Mouse (Mus musculus) CD8-positive naive resting alpha-beta T cell, adult 57 days (primary cell): Measurements from ENCODE around the gene Gm5483. TPM values are rescaled to one million over a fixed set of nuclear protein-coding genes. Genes with fewer than 3 reads are reported as not detected.

Experiments used
- total RNA-seq: library from RNA; stranded (reverse); gene quantifications from one replicate; pipeline ENCODE4 v1.2.4, GENCODE M21; 2023

Gene Gm5483
- total RNA-seq: not detected

GRCm38 (mm10) chr16:36183912-36184311, at the start of gene Gm5483:
Gene Gm5483 (plus strand): TSS chr16:36184212.

DNA sequence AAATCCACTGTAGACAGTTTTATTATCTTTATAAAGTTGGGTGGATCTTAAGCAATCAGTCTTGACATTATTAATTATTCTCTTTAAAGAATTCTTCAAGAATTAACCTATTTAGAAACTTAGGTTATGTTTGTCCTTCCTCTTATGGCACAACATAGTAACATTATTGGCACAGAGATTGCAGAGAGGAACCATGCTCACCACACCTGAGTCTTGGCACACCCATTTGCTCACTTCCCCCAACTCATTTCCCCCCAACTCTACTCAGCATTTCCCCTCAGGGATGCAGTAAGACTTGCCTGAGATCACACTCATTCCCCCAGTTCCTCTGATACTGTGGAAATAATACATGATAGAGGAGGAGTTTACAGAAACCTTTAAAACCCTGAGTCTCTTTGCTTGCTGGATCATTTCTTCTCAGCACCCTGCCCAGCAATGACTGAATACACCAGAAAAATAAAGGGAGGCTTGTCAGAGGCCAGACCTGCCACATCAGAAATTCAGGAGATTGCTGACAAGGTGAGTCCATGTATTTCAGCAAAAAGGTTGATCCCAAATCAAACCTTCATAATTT, 27.5 kb upstream of the Gm5483 start, which contains the start of gene Stfa2l1:
Stfa2l1 (plus strand) TSS at position 410 of the 574 bp plus-strand sequence.

GRCm38 (mm10) chr16:36209967-36210453, 26.0 kb downstream of the Gm5483 start, which contains the start of gene Gm5416:
Gene Gm5416 (plus strand): TSS chr16:36210403.

DNA sequence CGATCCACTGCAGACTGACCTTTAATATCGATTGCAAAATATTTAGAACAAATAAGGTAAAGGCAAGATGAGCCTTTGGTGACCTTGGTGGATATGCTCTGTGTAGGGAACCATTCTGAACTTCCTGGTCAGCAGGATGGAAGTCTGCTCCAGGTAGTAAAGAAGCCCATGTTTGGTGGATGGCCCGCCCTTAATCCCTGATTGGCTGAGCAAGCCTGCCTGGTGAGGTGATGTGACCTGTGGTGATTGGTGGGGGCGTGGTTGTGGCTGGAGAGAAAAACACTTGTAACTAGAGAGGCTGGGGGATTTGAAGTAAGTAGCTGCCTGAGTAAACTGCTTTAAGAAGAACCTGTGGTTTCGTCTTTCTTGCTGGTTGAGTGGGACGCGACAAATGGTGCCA, 37.2 kb downstream of the Gm5483 start, which contains the start of gene 2010005H15Rik:
2010005H15Rik (plus strand) TSS at position 301 of the 400 bp plus-strand sequence.

Other genes with a start within 250 kb of the Gm5483 start
- 51.8 TPM for gene Parp9, start 245.7 kb upstream of the Gm5483 start, total RNA-seq
- 52.8 TPM for gene Dtx3l, start 245.1 kb upstream of the Gm5483 start, total RNA-seq
- gene Kpna1, start 205.5 kb upstream of the Gm5483 start, total RNA-seq: 106 TPM
- 8.2 TPM for gene Wdr5b, start 143.0 kb upstream of the Gm5483 start, total RNA-seq
- gene Fam162a, start 112.6 kb upstream of the Gm5483 start, total RNA-seq: 31.2 TPM
- gene Ccdc58, start 112.5 kb upstream of the Gm5483 start, total RNA-seq: 37.6 TPM
- not detected for gene Csta1, start 53.0 kb upstream of the Gm5483 start, total RNA-seq
- gene Stfa2l1, start 27.4 kb upstream of the Gm5483 start, total RNA-seq: not detected
- gene Gm5416, start 26.2 kb downstream of the Gm5483 start, total RNA-seq: not detected
- gene 2010005H15Rik, start 37.3 kb downstream of the Gm5483 start, total RNA-seq: not detected
- not detected for gene Stfa1, start 92.7 kb downstream of the Gm5483 start, total RNA-seq
- not detected for gene BC117090, start 150.1 kb downstream of the Gm5483 start, total RNA-seq
- not detected for gene BC100530, start 183.5 kb downstream of the Gm5483 start, total RNA-seq
- not detected for gene Stfa2, start 224.2 kb downstream of the Gm5483 start, total RNA-seq